Mouse (Mus musculus) layer of hippocampus, adult 2 months (tissue): ENCODE data around the gene Shisa2. TPM values are rescaled to one million over a fixed set of nuclear protein-coding genes. Genes with fewer than 3 reads are reported as not detected.

Source experiments
- DNase-seq, 2 experiments: peaks; one replicate each; pipeline ENCODE4 v3.0.0; 2022; ENCODE audit warnings: low spot score in 2 of 2
- H3K27ac ChIP-seq: fragments of 200-600 bp; 2 replicates; pipeline ENCODE4 v1.8.1; 2022
- H3K4me3 ChIP-seq: fragments of 200-600 bp; 2 replicates; pipeline ENCODE4 v1.8.1; 2022; ENCODE audit warnings: mild to moderate bottlenecking
- CTCF ChIP-seq: fragments of 200-600 bp; conservative IDR thresholded peaks from 2 replicates; pipeline ENCODE4 v1.8.1; 2022; ENCODE audit warnings: antibody characterized with exemption, mild to moderate bottlenecking, moderate library complexity
- long read RNA-seq, 2 experiments: library from polyadenylated mRNA; stranded (forward); transcript quantifications; one replicate each; pipeline ENCODE4 v2.0.0; 2021; ENCODE audit warnings: borderline mapping rate in 2 of 2
- total RNA-seq, 2 experiments: library from RNA; stranded (reverse); gene quantifications; 2 replicates each; pipeline ENCODE4 v1.2.3; 2021

The Shisa2 gene
- 1 to 10 TPM; 3.3 to 3.4 TPM for total RNA-seq
- long read RNA-seq, experiment 1, partial matches to known transcripts, result 0 of 5 reads
- long read RNA-seq, experiment 1, other reads (novel, unspliced or antisense), result 1 of 5 reads
- long read RNA-seq, experiment 2, transcript Shisa2-201 (2 exons, 3,119 nt), result major isoform, 5 of 5 reads
- long read RNA-seq, experiment 2, partial matches to known transcripts, result 0 of 5 reads
- long read RNA-seq, experiment 2, other reads (novel, unspliced or antisense), result 0 of 5 reads

DNA sequence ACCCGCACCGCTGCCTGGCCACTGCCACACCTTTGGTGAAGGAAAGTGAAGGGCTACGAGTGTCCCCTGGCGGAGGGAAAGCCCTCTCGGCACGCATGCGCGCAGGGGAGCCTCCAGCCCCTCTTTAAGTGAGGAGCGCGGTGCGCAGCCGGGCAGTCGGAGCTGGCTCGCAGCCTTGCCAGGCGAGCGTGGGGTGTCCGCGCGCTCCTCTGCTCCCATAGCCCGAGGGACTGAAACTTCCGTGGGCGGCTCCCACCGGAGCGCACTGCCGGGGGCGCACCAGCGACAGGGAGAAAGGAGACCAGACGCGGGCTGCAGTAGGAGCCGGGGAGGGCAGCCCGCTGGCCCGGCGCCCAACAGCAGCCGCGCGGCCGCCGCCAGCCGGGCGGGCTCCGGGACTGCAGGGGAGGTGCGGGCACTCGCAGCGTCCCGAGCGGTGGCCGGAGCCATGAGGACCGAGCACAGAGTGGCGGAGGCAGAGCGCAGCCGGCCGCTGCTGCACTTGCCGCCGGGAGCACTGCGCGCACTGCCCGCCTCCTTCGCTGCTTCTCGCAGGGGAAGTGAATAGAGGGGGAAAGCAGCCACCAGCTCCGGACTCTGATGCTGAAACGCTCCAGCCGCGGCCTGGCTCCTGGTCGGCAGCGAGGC, at the start of gene Shisa2:
Gene Shisa2, plus strand, starts transcription at position 151 of the 648 bp plus-strand sequence.
- peak within 1 kb of the TSS; percentile 4; the same call in 1 of the 2 replicates for H3K27ac ChIP-seq
- peak; percentile 63 for TF ChIP-seq CTCF
- H3K4me3 ChIP-seq, result peak within 1 kb of the TSS; percentile 55
- DNase-seq, result peak; percentile 46 to 53

DNA sequence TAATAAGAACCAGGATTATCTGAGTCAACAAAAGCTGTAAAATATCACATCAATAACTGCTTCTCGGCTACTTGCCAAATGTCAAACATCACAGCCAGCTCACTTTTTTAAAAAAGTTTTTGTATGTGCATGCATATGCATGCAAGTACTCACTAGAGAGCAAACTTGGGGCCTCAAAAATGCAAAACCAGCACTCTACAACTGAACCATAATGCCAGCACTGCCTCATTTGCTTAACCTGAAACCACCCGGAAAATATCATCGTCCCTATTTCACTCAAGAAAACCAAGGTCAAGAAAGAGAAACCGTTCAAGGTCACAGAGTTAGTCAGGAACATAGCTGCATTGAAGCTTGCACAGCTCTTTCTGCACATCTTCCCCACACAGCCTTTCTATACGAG, 48.7 kb upstream of the Shisa2 start:
- no peak for DNase-seq
- no peak overlapping the region for H3K27ac ChIP-seq
- H3K4me3 ChIP-seq, result no peak overlapping the region
- TF ChIP-seq CTCF, result no peak

DNA sequence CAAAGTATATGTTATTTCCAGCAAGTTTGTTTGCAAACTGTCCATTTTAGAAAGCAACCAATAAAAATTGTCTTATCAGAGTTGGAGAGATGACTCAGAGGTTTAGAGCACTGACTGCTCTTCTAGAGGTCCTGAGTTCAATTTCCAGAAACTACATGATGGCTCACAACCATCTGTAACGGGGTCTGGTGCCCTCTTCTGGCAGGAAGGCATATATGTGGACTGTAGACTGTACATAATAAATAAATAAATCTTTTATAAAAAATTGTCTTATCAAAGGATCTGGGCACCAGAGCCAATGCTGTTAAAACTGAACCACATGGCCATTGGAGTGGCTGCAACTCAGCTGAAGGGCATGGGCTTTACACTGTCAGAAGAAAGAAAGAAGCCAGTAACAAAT, 34.5 kb upstream of the Shisa2 start:
- DNase-seq, result no peak

DNA sequence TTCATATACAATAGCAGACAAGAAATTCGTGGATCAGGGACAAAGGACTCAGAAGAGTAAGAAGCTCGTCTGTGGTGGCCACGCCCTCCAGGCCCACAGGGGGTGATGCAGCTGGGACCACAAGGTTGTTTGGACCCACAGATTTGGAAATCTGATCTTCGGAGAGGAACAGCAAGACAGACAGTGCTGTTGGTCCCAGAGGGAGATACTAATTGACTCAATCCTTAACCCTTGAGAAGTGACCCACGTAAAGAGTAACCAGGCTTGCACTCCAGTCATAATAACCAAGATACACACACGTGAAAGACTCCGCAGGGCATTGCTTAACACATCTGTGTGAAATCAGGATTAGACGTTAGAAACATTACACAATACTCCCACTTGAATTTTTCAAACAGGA, 33.2 kb upstream of the Shisa2 start:
- DNase-seq, result no peak

More for the DNA sequence above, 34.5 kb upstream of the Shisa2 start:
- peak; percentile 73 for TF ChIP-seq CTCF
- no peak overlapping the region for H3K4me3 ChIP-seq
- no peak overlapping the region for H3K27ac ChIP-seq

DNA sequence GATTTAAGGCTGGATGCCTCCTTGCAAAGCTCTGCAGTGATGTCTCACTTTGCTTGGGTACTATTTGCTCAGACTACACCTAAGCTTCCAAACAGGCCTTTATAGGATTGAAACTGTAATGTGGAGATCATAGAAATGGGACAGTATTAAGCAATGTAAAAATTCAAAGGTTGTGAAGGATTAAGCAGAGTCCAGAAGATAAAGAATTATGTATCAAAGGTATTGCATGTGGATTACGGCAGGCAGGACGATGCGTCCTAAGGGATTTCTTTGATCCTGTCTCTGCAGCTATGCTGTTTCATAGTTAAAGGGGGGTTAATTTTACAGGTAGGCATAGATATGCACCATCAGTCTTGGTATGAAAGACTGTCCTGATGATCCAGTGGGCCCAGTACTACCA, 32.5 kb upstream of the Shisa2 start:
- Histone ChIP-seq H3K4me3 (no peak overlapping the region), H3K27ac (no peak overlapping the region)
- no peak for TF ChIP-seq CTCF
- DNase-seq, result no peak

More for the DNA sequence above, 33.2 kb upstream of the Shisa2 start:
- no peak for TF ChIP-seq CTCF
- H3K27ac ChIP-seq, result no peak overlapping the region
- H3K4me3 ChIP-seq, result no peak overlapping the region

DNA sequence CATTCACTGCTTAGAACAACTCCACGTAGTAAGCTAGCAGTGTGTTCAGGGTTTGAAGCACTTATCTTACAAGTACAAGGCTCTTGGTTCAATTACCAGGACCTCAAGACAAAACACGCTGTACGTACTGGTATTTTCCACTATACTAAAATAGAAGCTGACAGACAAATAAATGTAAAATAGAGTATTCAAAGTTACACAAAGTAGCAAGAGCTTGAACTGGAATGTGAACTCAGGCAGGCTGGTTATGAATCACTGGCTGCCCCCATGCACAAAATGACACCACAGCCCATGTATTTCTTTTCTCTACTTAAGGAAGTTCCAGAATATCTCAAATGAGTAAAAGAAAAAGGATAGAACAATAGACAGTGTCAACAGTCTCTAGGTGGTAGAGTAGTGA, 30.1 kb upstream of the Shisa2 start:
- H3K4me3 ChIP-seq, result no peak overlapping the region
- H3K27ac ChIP-seq, result no peak overlapping the region
- no peak for TF ChIP-seq CTCF
- no peak for DNase-seq

DNA sequence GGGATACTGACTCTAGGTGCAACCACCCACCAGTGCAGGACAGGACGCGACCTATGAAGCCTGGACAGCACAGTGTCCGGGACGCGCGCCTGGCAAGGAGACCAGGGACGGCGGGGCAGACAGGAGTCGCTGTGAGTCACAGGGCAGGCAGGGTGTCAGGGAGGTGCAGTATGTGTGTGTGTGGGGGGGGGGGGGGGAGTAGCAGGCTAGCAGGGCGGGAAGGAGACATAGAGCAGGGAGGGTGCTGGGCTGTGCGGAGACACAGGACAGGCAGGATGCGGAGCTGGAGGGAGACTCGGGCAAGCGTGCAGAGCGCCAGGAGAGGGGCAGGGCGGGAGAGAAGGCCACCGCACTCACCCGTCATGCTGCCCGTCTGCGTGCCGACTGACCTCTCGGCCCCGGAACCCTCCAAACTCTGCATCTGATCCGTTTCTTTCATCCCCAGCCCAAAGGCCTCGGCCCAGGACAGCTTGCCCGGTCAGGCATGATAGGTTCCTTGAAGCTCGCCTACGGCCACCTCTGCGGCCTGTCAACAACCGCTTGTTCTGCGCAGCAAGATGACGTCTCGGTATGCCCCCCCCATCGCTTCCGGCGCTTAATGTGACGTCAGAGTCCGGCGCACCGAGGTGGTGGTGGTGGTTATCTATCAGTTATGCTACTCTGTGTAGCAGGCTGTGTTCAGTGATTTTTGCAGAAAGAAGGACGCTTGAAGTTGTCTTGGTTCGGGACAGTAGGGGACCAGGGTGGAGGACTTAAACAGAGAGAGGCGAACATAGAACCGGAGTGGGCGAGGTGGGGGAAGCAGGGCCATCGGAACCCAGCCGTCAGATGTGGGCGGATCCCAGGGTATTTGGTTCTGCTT, 27.5 kb upstream of the Shisa2 start, which contains the start of gene Cdadc1:
Gene Cdadc1, minus strand, starts transcription at position 562 of the 862 bp plus-strand sequence.
- H3K4me3 ChIP-seq, result peak within 1 kb of the TSS; percentile 83
- TF ChIP-seq CTCF, result no peak
- DNase-seq, result peak; percentile 94 to 98

DNA sequence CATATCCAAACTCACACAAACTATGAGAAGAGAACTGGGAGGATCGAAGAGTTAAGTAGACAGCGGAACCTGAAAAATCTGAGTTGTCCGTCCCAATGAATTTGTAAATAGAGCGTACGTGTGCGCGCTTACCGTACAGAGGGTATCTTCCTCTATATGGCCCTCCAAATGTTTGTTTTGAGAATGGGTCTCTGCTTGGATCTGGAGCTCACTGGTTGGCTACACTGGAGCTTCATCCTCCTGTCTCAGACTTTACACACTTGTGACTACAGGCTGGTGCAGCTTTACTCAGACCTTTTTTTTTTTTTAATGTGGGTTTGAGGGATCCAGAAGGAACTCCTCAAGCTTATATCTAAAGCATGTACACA, 26.9 kb upstream of the Shisa2 start:
- peak overlapping the region; percentile 83 for H3K4me3 ChIP-seq
- H3K27ac ChIP-seq, result peak overlapping the region; percentile 93
- DNase-seq, result no peak
- TF ChIP-seq CTCF, result no peak

More for the DNA sequence above, 27.5 kb upstream of the Shisa2 start, which contains the start of gene Cdadc1:
- peak within 1 kb of the TSS; percentile 93 for H3K27ac ChIP-seq

DNA sequence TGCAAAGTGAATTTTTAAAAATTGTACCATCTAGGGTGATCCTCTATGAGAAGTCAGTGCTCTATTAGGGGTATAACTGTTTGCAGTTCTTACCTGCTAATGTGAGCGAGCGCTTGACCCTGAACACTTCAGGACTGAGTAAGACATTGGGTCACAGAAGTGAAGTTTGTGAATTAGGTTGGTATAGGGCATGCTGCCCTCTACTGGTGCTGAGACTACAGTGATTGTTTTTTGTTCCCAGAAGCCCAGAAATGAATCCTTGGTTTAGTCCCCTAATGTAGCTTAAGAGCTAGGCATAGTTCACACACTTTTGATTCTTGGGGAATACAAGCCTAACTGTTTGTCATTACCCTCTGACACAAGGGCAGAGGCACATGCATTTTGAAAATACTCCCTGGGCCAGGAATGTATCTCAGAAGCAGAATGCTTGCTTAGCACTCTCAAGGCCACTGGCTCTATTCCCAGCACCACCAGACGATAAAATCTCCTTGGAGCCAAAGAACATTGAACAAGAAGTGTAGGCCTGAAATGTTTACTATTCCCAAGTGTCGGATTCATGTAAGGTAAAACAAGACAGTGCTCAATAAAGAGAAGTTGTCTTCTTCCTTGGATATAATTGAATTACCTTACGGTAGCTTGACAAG, 21.0 kb upstream of the Shisa2 start:
- no peak overlapping the region for H3K4me3 ChIP-seq
- no peak overlapping the region for H3K27ac ChIP-seq
- DNase-seq, result peak in 1 of 2 experiments; percentile 30
- TF ChIP-seq CTCF, result peak; percentile 85

DNA sequence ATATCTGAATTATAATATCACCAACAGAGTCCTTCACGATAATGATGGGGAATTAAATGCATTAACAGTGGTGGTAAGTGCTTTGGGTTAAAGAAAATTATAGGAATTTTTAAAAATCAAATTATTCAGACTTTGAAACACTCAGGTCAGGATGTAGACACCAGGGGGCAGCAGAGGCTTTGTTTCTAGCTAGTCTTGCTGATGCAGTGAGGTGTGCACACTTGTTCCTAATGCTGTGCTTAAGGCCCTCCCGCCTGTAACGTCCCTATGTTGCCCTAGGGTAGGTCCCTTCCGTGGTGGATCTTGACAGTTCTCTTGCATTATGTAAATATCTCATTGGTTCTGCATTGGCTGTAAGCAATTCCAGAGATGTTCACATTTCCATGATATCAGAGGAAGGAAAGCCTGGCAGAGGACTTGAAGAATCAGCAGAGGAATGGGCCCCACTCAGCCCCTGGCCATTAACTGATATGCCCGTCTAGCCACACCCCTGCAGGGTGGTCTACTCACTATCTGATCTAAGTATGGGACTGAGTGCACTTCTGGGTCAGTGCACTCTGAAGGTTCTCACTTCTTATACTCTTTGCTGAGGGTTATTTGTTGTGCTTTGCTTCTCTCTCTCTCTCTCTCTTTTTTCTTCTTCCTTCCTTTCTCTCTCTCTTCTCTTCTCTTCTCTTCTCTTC, 19.3 kb upstream of the Shisa2 start:
- no peak overlapping the region for H3K4me3 ChIP-seq
- DNase-seq, result peak in 1 of 2 experiments; percentile 79
- no peak overlapping the region for H3K27ac ChIP-seq
- TF ChIP-seq CTCF, result peak; percentile 89

DNA sequence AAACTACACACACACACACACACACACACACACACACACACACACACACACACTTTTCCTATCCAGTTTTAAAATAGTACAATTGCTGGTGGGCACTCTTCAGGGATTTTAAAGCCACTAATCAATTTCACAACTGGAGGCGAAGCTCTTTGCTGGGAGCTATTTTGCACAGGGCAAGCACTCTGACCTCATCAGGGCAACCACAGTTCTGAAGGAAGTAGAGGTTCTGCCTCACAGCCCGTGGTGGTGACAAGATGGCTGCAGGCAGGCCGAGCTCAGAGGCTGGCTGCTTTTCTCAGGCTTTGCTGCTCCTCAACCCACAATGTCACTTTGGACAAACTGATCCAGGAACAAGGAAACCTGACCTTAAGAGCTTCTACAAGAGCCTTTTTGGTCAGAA, 18.1 kb upstream of the Shisa2 start:
- Histone ChIP-seq H3K27ac (no peak overlapping the region), H3K4me3 (no peak overlapping the region)
- DNase-seq, result no peak
- TF ChIP-seq CTCF, result no peak
